Mouse (Mus musculus) kidney, adult 11 months (tissue): ENCODE results near the gene Gm21294.
A peak's percentile ranks its signal among the peaks of the same experiment; 100 is the strongest.
"Not testable (repeated sequence)": the region's sequence is repeated elsewhere in the genome, so short reads cannot be mapped to it uniquely, and the experiment has no call there.

Experiments
- DNase-seq: peaks from one replicate; pipeline ENCODE4 v3.0.0; 2022

The Gm21294 gene

GRCm38 (mm10) chrY:89052506-89052905, at the start of gene Gm21294:
Gene Gm21294, plus strand, starts transcription at chrY:89052806.
- not testable (repeated sequence) for DNase-seq

- DNase-seq = peak; percentile 65
These were observed 73.6 kb downstream of the Gm21294 start for GRCm38 (mm10) chrY:89126246-89126645.
